Mouse (Mus musculus) urinary bladder, postnatal 25 days (tissue): ENCODE results near the gene Palm2.

Experiments used
- DNase-seq: peaks from one replicate; pipeline ENCODE4 v3.0.0; 2022; ENCODE audit warnings: low spot score

Palm2 gene

DNA sequence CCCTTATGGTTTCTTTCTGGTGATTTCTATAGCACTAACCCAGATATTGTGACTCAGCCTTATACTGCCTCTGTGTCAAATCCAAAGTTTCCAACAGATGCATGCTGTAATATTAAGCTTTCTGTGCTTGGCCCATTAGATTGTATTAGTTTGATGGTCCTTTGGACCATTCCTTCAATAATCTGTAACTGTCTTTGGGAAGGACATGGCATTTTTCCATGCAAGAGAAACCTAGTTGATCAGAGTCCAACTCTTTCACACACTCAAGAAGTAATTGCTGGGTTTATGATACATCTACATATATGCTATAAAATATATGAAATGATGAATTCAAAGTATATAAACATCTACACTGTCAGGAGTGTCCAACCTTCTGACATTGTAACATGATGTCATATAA, 281.8 kb downstream of the Palm2 start:
- no peak for DNase-seq

DNA sequence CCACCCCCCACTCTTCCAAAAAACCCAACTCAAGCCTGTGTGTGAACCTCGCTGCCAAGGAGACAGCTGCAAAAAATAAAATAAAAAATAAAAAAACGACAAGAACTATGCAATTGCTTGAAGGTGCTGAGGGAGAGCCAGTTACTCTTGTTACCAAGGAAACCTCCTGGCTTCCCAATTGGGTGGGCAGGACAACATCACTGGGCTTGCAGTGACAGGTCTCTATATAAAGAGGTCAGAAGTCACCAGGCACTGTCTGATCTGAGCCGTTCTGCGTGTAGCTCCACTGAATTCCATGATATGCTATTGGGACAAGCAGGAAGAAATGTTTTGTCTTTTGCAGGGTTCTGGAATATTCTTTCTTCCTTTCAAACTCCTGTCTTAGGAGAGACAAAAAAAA, 282.7 kb downstream of the Palm2 start:
- DNase-seq, result no peak

DNA sequence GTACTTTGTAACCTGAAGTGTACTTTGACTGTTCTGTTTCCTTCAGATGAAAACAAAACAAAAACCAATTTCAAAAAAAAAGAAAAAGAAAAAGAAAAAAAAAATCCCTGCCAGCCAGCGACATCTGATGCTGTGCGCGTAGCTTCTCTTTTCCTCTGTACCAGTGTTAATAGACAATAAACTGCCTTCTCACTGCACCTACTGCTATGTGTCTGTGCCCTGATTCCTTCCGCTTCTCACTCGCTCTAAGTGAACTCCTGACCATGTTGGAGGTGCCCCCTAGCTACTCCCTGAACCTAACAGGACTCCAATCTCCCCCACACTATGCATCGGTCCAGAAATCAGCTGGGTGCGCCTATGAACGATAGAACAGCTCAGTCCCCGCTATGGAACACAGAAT, 283.3 kb downstream of the Palm2 start, which contains the start of gene Akap2:
TSS of gene Akap2 (plus strand) at position 304 of the 400 bp plus-strand sequence.
- no peak for DNase-seq

DNA sequence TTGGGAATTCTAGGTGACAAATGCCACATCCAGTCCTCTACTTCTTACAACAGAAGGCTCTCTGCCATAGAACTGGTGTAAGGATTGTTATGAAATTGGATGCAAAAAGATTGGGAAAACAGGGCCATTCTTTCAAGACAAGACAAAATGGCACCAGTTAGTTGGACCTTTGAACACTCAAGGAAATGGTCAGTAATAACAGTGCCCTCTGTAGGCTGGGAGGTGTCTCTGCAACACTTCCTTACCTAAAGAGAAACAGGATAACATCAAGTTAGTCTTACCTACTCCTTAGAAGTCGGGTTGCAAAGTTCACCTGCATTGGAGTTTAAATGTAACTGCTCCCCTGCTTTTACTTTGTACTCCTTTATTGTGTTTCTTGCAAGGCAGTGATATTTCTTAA, 285.3 kb downstream of the Palm2 start:
- no peak for DNase-seq

DNA sequence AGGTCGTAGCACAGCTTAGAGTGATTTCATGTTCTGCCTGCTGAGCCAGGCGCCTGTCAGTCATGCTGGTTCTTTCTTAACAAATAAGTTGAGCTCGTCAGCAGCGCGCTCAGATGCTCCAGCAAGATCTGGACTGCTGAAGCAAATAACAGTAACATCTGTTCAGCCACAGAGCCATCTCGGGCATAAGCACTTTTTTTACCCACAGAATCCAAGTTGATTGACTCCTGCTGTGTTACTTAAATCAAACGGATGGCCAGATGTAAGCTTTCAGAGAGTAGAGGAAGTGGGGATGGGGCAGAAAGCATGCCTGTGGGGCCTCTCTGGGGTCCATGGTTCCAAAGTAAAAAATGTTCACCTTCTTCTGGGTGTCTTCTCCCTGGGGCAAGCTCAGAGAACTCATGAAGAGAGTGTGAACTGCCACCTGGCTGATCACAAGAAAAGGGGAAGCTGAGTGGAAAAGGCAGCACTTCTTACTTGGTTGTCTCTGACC, 286.9 kb downstream of the Palm2 start:
- DNase-seq, result no peak

DNA sequence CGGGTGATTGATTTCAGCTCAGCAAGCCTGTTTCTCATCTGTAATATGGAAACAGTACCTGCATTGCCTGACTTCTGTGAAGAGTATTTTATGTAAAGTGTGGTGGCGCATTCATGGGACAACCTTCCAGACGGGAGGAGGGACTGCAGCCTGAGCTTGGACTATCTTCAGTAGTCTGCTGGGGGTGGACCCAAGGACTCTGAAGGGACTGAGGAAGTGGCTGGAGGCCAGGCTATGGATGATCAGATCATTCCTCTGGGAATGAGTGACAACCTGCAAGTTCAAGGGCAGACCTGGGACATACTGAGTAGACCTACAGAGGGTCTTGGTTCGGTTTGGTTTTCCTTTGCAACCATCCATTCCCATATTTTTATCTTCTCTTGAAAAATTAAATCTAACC, 288.2 kb downstream of the Palm2 start:
- no peak for DNase-seq

DNA sequence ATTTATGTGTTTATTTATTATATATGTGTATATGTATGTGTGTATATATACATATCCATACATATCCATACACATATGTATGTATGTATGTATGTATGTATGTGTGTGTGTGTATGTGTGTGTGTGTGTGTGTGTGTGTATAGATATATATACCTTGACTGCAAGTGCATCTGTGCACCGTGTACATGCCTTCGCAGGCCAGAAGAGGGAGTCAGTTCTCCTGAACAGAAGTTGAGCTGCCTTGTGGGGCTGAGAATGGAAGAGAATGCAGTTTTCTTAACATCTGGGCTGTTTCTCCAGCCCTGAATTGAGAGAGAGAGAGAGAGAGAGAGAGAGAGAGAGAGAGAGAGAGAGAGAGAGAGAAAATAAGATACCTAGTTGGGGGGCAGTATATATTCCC, 289.6 kb downstream of the Palm2 start:
- DNase-seq, result no peak

DNA sequence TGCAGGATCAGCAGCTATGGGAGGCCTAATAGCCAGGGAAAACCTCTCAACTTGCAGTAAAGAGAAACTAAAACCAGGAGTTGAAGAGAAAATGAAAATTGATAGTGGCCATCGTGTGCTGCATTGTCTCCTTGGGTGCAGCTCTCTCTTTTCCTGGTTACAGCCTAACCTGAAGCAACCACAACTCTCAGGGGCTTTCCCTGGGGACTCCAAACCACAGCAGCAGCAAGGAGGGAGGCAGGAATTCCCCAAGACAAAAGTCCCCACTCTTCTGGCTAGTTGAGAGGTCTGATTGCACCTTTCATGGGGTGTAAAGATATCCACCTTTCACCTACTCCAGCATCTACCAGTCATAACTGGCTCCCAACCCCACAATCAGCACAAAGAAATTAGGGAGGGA, 291.5 kb downstream of the Palm2 start:
- DNase-seq, result no peak

DNA sequence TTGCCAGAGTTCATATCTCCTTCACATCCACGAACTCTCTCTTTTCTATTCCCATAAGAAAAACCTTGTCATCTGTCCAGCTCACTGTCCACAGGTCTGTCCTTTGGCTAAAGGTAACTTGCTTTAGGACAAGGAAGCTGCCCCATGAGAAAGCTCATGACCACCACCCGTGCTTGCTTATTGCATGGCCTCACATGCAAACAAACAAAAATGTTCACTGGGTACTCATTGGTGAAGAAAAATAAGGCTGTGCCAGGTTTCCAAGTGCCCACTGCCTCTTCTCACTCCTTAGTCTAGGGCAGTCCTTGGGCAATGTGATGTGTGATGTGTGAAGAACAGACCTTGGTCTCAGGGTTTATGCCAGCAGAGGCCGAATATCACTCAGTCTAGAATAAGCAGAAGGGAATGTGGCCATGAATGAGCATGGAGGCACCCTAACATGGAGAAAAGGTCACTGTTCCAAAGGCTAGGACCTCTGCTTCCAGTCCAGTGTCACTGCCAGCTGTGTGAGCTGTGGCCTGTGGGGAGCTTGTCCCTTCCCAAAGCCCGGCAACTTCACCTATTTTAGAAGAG, 294.6 kb downstream of the Palm2 start:
- DNase-seq, result no peak

DNA sequence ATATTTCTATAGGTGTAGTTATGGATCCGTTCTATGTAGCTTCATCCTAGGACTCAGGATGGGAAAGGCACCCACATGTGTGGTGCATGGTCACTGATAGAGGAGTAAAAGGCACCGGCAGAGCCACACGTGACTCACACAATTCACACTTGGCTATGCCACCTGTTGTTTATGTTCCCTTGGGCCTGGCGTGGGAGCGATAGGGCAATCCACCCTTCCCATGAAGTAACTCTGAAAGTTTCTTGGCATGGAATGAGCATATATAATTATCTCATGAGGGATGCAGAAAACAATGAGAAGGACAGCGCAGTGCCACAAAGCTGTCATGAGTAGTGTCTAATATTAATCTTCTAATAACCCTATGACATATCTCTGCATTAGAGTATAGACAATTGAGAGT, 296.0 kb downstream of the Palm2 start:
- no peak for DNase-seq

DNA sequence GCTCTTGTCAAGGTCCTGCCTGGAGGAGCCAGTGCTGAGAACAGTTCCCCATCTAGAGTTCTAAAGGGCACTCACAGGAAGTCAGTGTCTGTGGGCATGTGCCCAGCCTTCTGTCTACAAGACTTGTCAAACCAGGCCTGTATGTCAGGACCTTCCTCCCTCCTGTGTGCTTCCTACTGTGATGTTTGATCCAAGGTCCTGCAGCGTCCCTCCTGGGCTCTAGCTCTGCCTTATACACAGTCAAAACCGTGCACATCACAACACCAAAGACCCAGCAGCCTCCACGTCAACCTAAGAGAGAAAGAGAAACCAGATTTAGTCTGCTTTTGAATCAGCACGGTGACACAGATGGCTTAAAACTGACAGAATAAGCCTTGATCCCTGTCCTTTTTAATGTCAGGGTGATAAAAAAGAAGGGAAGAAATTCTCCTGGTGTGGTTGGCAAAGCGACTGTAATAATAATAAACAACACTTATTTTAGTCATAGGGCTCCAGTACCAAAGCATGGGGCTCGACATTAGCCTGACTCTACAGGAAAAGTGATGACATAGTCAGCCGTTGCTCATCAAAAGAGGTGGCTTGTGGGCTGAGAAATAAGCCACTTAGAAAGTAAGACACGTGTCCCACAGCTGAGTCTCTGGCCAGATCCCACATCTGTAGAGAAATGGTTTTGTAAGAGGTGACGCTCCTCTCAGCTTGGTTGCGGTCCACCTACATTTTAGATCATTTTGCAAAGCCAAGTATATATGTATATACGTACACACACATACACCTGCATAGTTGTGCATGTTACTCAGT, 297.0 kb downstream of the Palm2 start:
- no peak for DNase-seq

DNA sequence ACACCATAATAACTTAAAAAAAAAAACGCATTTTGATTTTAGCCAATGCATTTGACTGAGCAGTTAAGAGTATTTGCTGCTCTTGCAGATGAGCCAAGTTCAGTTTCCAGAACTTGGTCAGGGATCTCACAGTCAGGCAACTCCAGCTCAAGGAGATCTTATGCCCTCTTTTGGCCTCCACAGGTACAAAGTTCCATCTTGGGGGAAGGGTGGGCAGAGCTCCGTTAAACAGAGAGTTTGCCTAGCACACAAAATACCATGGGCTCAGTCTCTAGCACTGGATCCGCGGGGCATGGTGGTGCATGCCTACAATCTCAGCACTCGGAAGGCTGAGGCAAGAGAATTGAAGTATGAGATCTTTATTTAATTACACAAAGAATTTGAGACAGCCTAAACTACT, 298.3 kb downstream of the Palm2 start:
- no peak for DNase-seq

DNA sequence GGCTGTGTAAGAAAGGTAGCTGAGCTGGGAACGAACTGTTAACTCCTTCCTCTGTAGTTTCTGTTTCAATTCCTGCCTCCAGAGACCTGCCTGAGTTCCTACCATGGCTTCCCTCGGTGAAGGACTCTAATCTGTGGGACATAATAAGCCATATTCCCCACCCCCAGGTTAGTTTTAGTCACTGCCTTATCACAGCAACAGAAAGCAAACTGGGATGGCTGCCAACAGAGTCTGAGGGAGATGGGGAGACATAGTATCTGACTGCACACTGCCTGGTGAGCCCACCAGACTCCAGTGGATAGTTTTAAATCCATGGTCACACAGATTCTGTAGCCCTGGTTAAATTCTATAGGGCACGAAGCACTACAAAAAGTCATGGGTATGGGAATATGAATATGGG, 299.4 kb downstream of the Palm2 start:
- no peak for DNase-seq

DNA sequence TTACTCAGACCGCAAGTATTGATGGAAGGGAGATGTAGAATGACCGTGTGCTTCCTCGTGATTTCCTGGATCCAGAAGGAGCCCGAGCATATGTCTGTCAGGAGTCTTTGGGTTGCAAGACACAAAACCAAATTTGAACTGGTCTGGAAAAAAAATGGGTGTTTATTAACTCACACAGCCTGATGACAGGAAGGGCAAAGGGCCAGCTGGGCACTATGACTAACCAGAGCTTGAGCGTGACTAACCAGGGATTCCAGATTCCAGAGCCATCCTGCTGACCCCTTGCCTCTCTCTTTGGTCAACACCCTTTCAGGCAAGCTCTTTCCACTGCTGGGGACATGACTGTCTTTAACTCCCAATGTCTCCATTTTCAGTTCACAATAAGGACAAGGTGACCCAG, 301.4 kb downstream of the Palm2 start:
- DNase-seq, result peak; percentile 27

DNA sequence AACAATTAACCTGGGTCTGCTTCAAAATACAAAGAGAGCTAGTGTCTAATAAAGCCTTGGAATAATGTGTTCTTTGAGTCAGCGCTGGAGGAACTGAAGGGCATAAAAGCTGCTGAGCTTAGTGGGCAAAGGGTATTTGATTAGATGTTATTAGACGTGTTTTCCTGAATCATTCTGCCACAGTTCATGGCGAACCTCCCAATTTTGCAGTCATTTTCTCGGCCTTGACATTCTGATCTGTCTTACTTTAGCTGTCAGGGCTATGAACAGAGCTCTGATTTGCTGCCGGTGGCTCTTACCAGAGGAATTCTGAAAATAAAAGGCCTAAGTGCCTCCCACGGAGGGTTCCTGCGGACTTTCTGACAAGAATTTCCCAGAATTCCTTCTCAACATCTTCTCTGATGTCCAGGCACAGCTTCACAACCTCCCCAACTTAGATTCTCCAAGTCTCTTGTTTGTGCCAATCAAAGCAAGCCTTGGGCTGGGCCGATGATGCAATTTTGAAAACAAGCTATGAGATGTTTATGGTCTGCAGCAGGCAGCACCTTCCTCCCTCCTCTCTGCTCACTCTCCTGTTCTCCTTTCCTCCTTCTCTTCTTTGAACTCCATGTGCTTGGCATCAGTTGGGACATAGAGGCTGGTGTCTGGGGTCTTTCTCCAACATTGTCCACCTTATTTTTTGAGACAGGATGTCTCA, 305.0 kb downstream of the Palm2 start:
- DNase-seq, result no peak

DNA sequence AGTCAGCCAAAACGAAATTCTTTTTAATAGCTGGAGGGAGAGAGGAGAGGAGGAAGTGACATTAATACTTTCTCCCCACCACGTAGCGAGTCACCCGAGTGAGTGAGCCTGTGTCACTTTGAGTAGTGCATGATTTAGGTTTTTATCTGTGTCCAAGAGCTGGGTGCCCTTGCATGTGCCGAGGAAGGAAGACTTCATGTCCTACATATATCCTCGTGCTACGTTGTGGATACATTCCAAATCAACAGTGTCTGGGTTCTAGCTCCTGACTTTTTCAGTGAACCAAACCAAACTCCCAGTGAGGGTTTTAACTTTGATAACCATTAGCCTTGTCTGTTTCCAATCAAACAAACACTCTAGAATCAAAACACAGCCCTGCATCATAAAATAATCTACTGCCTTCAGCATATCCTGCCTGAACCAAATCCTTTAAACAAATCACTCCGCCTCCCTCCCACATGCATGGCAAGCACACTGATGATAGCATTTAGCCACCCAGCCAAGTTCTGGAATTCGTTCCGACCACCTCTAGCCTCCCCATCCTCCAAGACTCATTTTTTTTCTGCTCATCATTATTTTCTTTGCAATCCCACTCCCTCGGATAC, 309.4 kb downstream of the Palm2 start:
- DNase-seq, result no peak

DNA sequence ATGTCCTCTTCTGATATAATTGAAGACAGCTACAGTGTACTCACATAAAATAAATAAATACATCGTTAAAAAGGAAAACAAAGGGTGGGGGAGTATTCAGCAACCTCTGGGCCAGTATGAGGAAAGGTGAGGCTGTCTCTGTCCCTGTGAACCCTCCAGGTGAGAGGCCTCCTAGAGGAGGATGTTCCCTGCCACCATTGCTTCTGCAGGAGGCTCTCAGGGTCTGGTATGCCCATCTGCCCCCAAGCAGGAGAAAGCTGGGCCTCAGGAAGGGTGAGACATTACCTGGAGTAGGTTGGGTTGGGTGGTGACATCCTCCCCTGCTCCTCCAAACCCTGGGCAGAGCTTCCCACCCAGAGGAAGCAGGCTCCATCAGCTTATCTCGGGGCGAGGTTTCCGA, 316.6 kb downstream of the Palm2 start:
- DNase-seq, result no peak

DNA sequence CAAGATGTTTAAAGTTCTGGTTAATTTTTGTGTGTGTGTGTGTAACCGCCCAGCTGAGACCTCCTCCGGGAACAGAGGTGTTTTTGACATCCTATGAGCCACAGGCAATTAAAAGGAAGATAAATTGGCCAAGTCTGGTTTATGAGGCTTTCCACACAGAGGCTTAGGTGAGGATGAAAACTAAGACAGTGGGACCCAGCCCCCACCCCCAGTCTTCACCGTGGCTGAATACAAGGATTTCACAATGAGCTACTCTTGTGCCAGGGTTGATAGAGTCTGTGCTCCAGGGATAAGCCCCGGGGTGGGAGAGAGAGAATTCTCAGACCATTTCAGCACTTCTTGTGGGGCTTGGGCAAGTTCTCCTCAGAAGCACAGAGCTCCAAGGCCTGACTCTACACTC, 317.0 kb downstream of the Palm2 start:
- DNase-seq, result no peak

DNA sequence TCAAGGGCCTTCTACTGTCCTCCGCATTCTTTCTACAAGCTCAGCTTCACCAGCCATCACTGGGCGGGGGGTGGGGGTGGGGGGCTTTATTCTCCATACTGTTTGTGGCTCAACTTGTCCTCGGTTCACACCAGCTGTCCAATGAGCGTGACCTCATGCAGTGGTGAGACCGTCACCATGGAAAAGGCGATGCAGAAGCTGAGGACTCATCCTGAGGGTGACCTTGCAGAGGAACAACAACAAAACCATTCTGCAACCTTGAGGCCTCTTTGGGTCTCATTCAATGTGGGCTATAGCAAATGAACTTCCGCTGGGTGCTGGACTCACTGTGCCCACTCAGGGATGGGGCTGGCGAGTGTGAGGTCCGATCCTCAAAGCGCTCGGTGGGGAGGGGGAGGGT, 317.5 kb downstream of the Palm2 start:
- DNase-seq, result no peak

DNA sequence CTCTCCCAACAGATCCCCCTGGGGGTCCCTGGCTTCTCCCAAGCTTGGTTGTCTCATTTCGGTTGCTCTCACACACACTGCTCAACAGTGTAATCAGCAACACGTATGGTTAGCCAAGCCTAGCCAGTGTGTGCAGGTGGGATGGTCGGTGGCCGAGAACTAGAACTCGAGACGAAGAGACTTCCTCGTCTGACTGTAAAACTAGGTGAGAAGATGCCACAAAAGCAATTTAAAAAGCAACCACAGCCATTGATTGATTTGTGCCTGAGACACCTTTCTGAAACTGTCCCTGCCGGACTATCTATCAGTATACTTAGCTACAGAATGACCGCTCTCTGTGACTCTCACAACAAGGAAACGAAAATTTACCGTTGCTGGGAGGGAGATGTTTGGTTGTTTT, 321.0 kb downstream of the Palm2 start:
- no peak for DNase-seq

DNA sequence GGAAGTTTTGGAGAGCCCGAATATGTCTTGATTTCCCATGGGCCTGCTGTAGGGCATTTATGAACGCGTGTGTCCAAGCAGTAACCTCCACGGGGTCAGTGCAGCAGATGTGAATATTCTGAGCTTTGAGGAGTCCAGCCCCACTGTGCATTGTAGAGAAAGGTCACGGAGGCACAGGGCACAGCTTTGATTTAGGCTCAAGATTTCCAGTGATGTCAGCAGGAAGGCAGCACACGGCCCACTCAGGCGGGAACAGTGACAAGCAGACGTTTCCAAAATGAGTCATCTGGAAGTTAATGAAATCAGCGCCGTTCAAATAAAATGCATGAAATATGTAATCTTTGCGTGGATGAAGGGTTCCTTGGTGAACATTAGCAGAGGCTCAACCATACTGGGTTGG, 323.9 kb downstream of the Palm2 start:
- DNase-seq, result no peak
